Mouse (Mus musculus) T-helper 2 cell (primary cell): ENCODE results near the gene Hist1h4i.

Experiments used
- in situ Hi-C: fragments of 300-600 bp; cut with MboI, MseI; formaldehyde crosslinking; loops from one replicate; pipeline ENCODE4 v1.15.1; 2025; ENCODE audit warnings: high pct_unique_total_duplicates

The Hist1h4i gene

GRCm38 (mm10) chr13:22039364-22039763 is 1.8 kb downstream of the Hist1h4i start:
- in situ Hi-C loops = loop anchor here (5.0 kb wide), 1 partner anchor 322 kb away; the partner anchor contains the start of genes Hist1h2ai, Hist1h2bl and Hist1h3h

- in situ Hi-C loops = loop anchor here (5.0 kb wide), 1 partner anchor 320 kb away; the partner anchor contains the start of genes Hist1h2ai, Hist1h2bl and Hist1h3h
These were observed 3.7 kb downstream of the Hist1h4i start for GRCm38 (mm10) chr13:22037415-22037814.

GRCm38 (mm10) chr13:22036986-22037385 is 4.2 kb downstream of the Hist1h4i start:
- in situ Hi-C loops = loop anchor here (5.0 kb wide), 1 partner anchor 320 kb away; the partner anchor contains the start of genes Hist1h2ai, Hist1h2bl and Hist1h3h

- in situ Hi-C loops = loop anchor here (5.0 kb wide), 1 partner anchor 319 kb away; the partner anchor contains the start of genes Hist1h2ai, Hist1h2bl and Hist1h3h
These were observed 4.8 kb downstream of the Hist1h4i start for GRCm38 (mm10) chr13:22036149-22036956.

- in situ Hi-C loops = loop anchor here (5.0 kb wide), 1 partner anchor 318 kb away; the partner anchor contains the start of genes Hist1h2ai, Hist1h2bl and Hist1h3h
These were observed 5.7 kb downstream of the Hist1h4i start, which contains the start of the genes Hist1h2ah and Hist1h2bk for GRCm38 (mm10) chr13:22035267-22036148. Hist1h2ah (minus strand) TSS chr13:22035568. Hist1h2bk (plus strand) TSS chr13:22035870.

GRCm38 (mm10) chr13:22034443-22035266 is 6.5 kb downstream of the Hist1h4i start:
- in situ Hi-C loops = loop anchor here (5.0 kb wide), 2 partner anchors 107 to 317 kb away; partner anchors contain the start of genes Hist1h2ai, Hist1h2bl and Hist1h3h

- in situ Hi-C loops = loop anchor here (5.0 kb wide), 1 partner anchor 107 kb away; no protein-coding TSS in a partner anchor
These were observed 7.3 kb downstream of the Hist1h4i start for GRCm38 (mm10) chr13:22033741-22034442.

GRCm38 (mm10) chr13:22030493-22030892 is 10.7 kb downstream of the Hist1h4i start:
- in situ Hi-C loops = loop anchor here (5.0 kb wide), 1 partner anchor 103 kb away; no protein-coding TSS in a partner anchor

- in situ Hi-C loops = loop anchor here (5.0 to 10.0 kb wide), 5 partner anchors 53 to 1417 kb away; partner anchors contain the start of gene Trim27
These were observed 11.2 kb downstream of the Hist1h4i start for GRCm38 (mm10) chr13:22029928-22030327.

- in situ Hi-C loops = loop anchor here (5.0 to 10.0 kb wide), 4 partner anchors 52 to 1418 kb away; partner anchors contain the start of gene Trim27
These were observed 12.3 kb downstream of the Hist1h4i start for GRCm38 (mm10) chr13:22028673-22029460.

GRCm38 (mm10) chr13:22026058-22027031 is 14.8 kb downstream of the Hist1h4i start:
- in situ Hi-C loops = loop anchor here (5.0 to 10.0 kb wide), 4 partner anchors 49 to 1421 kb away; partner anchors contain the start of gene Trim27

GRCm38 (mm10) chr13:22022241-22022640 is 18.9 kb downstream of the Hist1h4i start:
- in situ Hi-C loops = loop anchor here (5.0 to 10.0 kb wide), 3 partner anchors 170 to 847 kb away; partner anchors contain the start of gene Trim27

GRCm38 (mm10) chr13:22021581-22021980 is 19.6 kb downstream of the Hist1h4i start:
- in situ Hi-C loops = loop anchor here (5.0 to 10.0 kb wide), 3 partner anchors 169 to 847 kb away; partner anchors contain the start of gene Trim27

GRCm38 (mm10) chr13:22020901-22021339 is 20.2 kb downstream of the Hist1h4i start:
- in situ Hi-C loops = loop anchor here (5.0 to 10.0 kb wide), 3 partner anchors 169 to 846 kb away; partner anchors contain the start of gene Trim27

GRCm38 (mm10) chr13:22019934-22020835 is 21.0 kb downstream of the Hist1h4i start:
- in situ Hi-C loops = loop anchor here (5.0 to 10.0 kb wide), 3 partner anchors 168 to 845 kb away; partner anchors contain the start of gene Trim27
